Mouse (Mus musculus): ENCODE results near the gene Slc12a3.

The Slc12a3 gene

GRCm38 (mm10) chr8:94328932-94329728 is at the start of gene Slc12a3:
Gene Slc12a3 (plus strand): TSS chr8:94329201.
- DNase-seq (ENCODE audit: low read depth, low spot score): no peak

- no peak for DNase-seq (ENCODE audit: low read depth, low spot score)
Measured at GRCm38 (mm10) chr8:94280001-94280613, 48.9 kb upstream of the Slc12a3 start.

GRCm38 (mm10) chr8:94282453-94282985 is 46.5 kb upstream of the Slc12a3 start:
- no peak for DNase-seq (ENCODE audit: low read depth, low spot score)

- no peak for DNase-seq (ENCODE audit: low read depth, low spot score)
Measured at GRCm38 (mm10) chr8:94284204-94284603, 44.8 kb upstream of the Slc12a3 start.

GRCm38 (mm10) chr8:94290606-94291005 is 38.4 kb upstream of the Slc12a3 start:
- no peak for DNase-seq (ENCODE audit: low read depth, low spot score)

GRCm38 (mm10) chr8:94292072-94292471 is 36.9 kb upstream of the Slc12a3 start:
- DNase-seq (ENCODE audit: low read depth, low spot score): no peak

GRCm38 (mm10) chr8:94292626-94293025 is 36.4 kb upstream of the Slc12a3 start:
- DNase-seq (ENCODE audit: low read depth, low spot score): no peak

GRCm38 (mm10) chr8:94295687-94296086 is 33.3 kb upstream of the Slc12a3 start:
- DNase-seq (ENCODE audit: low read depth, low spot score): no peak

GRCm38 (mm10) chr8:94296312-94296991 is 32.5 kb upstream of the Slc12a3 start:
- DNase-seq (ENCODE audit: low read depth, low spot score): no peak

- DNase-seq (ENCODE audit: low read depth, low spot score): no peak
Measured at GRCm38 (mm10) chr8:94297101-94297500, 31.9 kb upstream of the Slc12a3 start.

- DNase-seq (ENCODE audit: low read depth, low spot score): no peak
Measured at GRCm38 (mm10) chr8:94300809-94301208, 28.2 kb upstream of the Slc12a3 start.

GRCm38 (mm10) chr8:94304412-94304811 is 24.6 kb upstream of the Slc12a3 start:
- no peak for DNase-seq (ENCODE audit: low read depth, low spot score)

- no peak for DNase-seq (ENCODE audit: low read depth, low spot score)
Measured at GRCm38 (mm10) chr8:94306989-94307513, 21.9 kb upstream of the Slc12a3 start.

- DNase-seq (ENCODE audit: low read depth, low spot score): no peak
Measured at GRCm38 (mm10) chr8:94307652-94308051, 21.3 kb upstream of the Slc12a3 start.

GRCm38 (mm10) chr8:94314069-94314468 is 14.9 kb upstream of the Slc12a3 start:
- no peak for DNase-seq (ENCODE audit: low read depth, low spot score)

GRCm38 (mm10) chr8:94317249-94317648 is 11.8 kb upstream of the Slc12a3 start:
- DNase-seq (ENCODE audit: low read depth, low spot score): no peak

GRCm38 (mm10) chr8:94317691-94318090 is 11.3 kb upstream of the Slc12a3 start:
- DNase-seq (ENCODE audit: low read depth, low spot score): no peak

- DNase-seq (ENCODE audit: low read depth, low spot score): no peak
Measured at GRCm38 (mm10) chr8:94320036-94320435, 9.0 kb upstream of the Slc12a3 start.

- no peak for DNase-seq (ENCODE audit: low read depth, low spot score)
Measured at GRCm38 (mm10) chr8:94322083-94322482, 6.9 kb upstream of the Slc12a3 start.

GRCm38 (mm10) chr8:94323041-94323440 is 6.0 kb upstream of the Slc12a3 start:
- no peak for DNase-seq (ENCODE audit: low read depth, low spot score)

- peak; percentile 58 for DNase-seq (ENCODE audit: low read depth, low spot score)
Measured at GRCm38 (mm10) chr8:94324071-94324470, 4.9 kb upstream of the Slc12a3 start.

GRCm38 (mm10) chr8:94326016-94326415 is 3.0 kb upstream of the Slc12a3 start:
- no peak for DNase-seq (ENCODE audit: low read depth, low spot score)
